Mouse (Mus musculus) hindbrain, embryonic 16.5 days (tissue): ENCODE measurements around the gene Gm49450. TPM values are rescaled to one million over a fixed set of nuclear protein-coding genes. Genes with fewer than 3 reads are reported as not detected.

Experiments
- ATAC-seq: fragments of 200-750 bp; cut with Nextera tagmentation; 2 replicates; pipeline ENCODE4 v1.8.0; 2017; ENCODE audit warnings: moderate TSS enrichment, moderate library complexity
- H3K27ac ChIP-seq: fragments of 300-500 bp; sonication (generic); 2 replicates; pipeline ENCODE4 v1.5.1; 2014; ENCODE audit warnings: low read depth, mild to moderate bottlenecking, control low read depth, low read length, moderate library complexity
- H3K27me3 ChIP-seq: fragments of 300-500 bp; sonication (generic); replicated peaks from 2 replicates; pipeline ENCODE4 v1.6.1; 2014; ENCODE audit warnings: low read length; ENCODE audit not compliant: control insufficient read depth, insufficient read depth
- H3K36me3 ChIP-seq: fragments of 300-500 bp; sonication (generic); 2 replicates; pipeline ENCODE4 v1.6.1; 2014; ENCODE audit warnings: mild to moderate bottlenecking, low read length, moderate library complexity, mixed read lengths; ENCODE audit not compliant: control insufficient read depth, insufficient read depth
- H3K4me1 ChIP-seq: fragments of 300-500 bp; sonication (generic); 2 replicates; pipeline ENCODE4 v1.6.1; 2014; ENCODE audit warnings: low read depth, low read length; ENCODE audit not compliant: control insufficient read depth, insufficient read depth
- H3K4me2 ChIP-seq: fragments of 300-500 bp; sonication (generic); 2 replicates; pipeline ENCODE4 v1.6.1; 2014; ENCODE audit warnings: mild to moderate bottlenecking, low read length, control low read depth, moderate library complexity
- H3K4me3 ChIP-seq: fragments of 300-500 bp; sonication (generic); 2 replicates; pipeline ENCODE4 v1.5.1; 2014; ENCODE audit warnings: mild to moderate bottlenecking, low read length, control low read depth, moderate library complexity
- H3K9ac ChIP-seq: fragments of 300-500 bp; sonication (generic); 2 replicates; pipeline ENCODE4 v1.6.1; 2014; ENCODE audit warnings: low read depth, mild to moderate bottlenecking, control low read depth, low read length, moderate library complexity
- H3K9me3 ChIP-seq: fragments of 300-500 bp; sonication (generic); 2 replicates; pipeline ENCODE4 v1.6.1; 2014; ENCODE audit warnings: mild to moderate bottlenecking, low read length, moderate library complexity; ENCODE audit not compliant: control insufficient read depth
- WGBS: fragments of 180-500 bp; shearing (Covaris S2); extraction: QIAGEN DNeasy Blood & Tissue Kit; methylation state at CpG from one replicate; pipeline ENCODE4 v1.1.7; 2014; 5-methylcytosine and 5-hydroxymethylcytosine counted together
- polyA plus RNA-seq: library from polyadenylated mRNA; unstranded; fragments of >200 nt; fragmentation: Nextera tagmentation; extraction: Ambion mirVana; gene quantifications from 2 replicates; pipeline ENCODE4 v1.2.1, GENCODE M21; 2015

Gm49450 gene
- polyA plus RNA-seq = not detected in 2 replicates

DNA sequence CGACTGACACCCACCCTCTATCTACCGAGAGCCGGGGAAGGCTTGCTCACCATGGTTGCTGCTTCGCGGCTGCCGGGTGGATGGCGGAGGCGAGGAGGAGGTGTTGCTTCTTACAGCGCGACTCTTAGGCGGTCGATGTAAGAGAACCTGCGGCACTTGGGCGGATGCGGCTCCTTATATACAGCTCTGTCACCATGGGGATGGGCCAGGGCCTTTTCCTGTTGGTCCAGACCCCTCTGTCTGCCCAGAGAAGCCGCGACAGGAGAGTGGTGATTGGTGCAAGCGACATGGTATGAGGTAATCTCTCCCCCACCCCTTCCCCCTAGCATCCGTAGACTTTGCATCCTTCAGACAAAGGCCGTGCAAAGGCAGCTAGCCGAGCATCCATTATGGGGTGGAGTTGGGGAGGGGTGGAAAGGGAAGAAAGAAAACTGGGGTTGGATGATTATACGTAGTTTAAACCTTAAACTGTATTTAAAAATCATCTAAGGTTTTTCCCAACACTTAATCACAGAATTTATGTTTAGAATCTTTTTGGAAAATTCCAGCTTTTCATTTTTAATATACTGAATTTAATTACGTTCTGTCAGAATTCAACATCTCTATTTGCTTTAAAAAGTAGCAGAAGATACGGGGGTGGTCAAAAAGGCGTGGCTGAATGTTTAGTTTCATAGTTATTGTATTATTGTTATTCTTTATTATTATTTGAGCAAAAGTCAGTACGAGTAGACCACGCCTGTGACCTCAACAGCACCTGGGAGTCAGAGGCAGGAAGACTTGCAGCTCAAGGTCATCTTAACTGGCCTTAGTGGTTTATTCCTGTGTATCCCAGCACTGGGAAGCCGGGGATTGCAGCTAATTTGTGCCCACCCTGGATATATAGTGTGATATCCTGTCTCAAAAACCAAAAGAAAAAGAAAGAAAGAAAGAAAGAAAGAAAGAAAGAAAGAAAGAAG, at the start of gene Gm49450, which contains the start of gene Tuba1a:
Gene Gm49450 (minus strand): TSS at position 151 of the 956 bp plus-strand sequence.
Gene Tuba1a (minus strand): TSS at position 303 of the 956 bp plus-strand sequence.
- peak within 1 kb of the TSS; percentile 99 for H3K9ac ChIP-seq
- 2% methylated on average over 28 of the region's 28 CpGs for WGBS

GRCm38 (mm10) chr15:99001451-99001931, 48.1 kb upstream of the Gm49450 start:
- Histone ChIP-seq H3K27ac (no peak overlapping the region), H3K4me3 (peak overlapping the region; percentile 20), H3K9me3 (no peaks in the 10 kb centered on the region), H3K9ac (peak overlapping the region; percentile 28; the same call in 1 of the 2 replicates), H3K4me2 (peak overlapping the region; percentile 51), H3K36me3 (no peaks in the 10 kb centered on the region), H3K4me1 (peaks cover 15% of the 10 kb centered on the region), H3K27me3 (no peaks in the 10 kb centered on the region)
- ATAC-seq = 0 out of 2 replicates have a peak, but pooled peaks have one; percentile 32
- WGBS = 14% methylated on average over 14 of the region's 17 CpGs

More for the DNA sequence above, at the start of gene Gm49450, which contains the start of gene Tuba1a:
- H3K36me3 ChIP-seq = no peaks in the 10 kb centered on the region
- H3K4me3 ChIP-seq = peak within 1 kb of the TSS; percentile 80
- H3K27ac ChIP-seq = peak within 1 kb of the TSS; percentile 99
- H3K4me1 ChIP-seq = peaks cover 6% of the 10 kb centered on the region
- no peaks in the 10 kb centered on the region for H3K9me3 ChIP-seq
- no peaks in the 10 kb centered on the region for H3K27me3 ChIP-seq
- ATAC-seq = peak; percentile 98
- peak within 1 kb of the TSS; percentile 82 for H3K4me2 ChIP-seq

DNA sequence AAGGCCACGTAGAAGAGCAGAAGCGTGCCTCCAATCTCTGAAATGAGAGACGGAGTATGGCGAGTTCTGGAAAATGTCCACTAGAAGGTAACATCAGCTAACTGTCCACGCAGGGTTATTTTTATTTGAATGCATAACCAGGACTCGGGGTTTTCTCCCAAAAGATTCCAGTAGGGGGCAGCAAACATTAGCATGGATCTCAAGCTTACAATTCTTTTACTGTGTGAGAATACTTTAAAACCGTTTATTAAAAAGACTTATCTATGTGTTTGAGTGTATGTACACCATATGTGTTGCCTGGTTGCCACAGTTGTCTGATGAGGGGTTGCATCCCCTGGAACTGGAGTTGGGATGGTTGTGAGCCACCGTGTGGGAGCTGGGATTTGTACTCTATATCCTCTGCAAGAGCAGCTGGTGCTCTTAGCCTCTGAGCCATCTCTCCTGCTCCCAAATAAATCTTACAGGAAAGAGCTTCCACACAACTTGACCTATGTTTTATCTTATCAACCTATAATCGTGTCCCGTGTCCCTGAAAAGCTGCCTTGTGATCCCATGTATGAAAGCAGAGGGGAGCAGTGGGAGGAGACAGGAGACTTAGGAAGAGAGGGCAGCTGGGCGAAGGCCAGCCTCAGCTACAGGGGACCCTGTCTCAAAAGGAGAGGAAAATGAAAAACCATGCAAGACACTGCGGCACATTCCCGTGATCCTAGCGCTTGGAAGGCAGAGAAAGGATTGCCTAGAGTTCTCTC, 47.4 kb upstream of the Gm49450 start:
- WGBS = 40% methylated on average over 14 of the region's 14 CpGs
- Histone ChIP-seq H3K4me2 (peak overlapping the region; percentile 51; the same call in 1 of the 2 replicates), H3K27ac (peak overlapping the region; percentile 24; the same call in 1 of the 2 replicates), H3K4me1 (peaks cover 15% of the 10 kb centered on the region), H3K9ac (no peak overlapping the region), H3K9me3 (no peaks in the 10 kb centered on the region), H3K27me3 (no peaks in the 10 kb centered on the region), H3K36me3 (no peaks in the 10 kb centered on the region), H3K4me3 (no peak overlapping the region)
- ATAC-seq = no peak

DNA sequence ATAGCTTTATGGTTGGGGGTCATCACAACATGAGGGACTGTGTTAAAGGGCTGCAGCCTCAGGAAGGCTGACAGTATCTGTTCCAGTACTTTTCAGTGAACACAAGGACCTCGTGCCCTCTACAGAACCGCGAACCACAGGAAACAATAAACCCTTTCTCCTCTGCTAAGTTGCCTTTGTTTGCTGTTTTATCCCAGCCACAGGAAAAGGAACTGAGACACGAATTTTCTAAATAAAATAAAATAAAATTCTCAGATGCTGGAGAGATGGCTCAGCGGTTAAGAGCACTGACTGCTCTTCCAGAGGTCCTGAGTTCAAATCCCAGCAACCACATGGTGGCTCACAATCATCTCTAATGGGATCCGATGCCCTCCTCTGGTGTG, 45.4 kb upstream of the Gm49450 start:
- Histone ChIP-seq H3K4me2 (no peak overlapping the region), H3K27ac (no peak overlapping the region)
- 36% methylated on average over 6 of the region's 6 CpGs for WGBS

GRCm38 (mm10) chr15:98997938-98998774, 44.8 kb upstream of the Gm49450 start:
- H3K27me3 ChIP-seq = no peaks in the 10 kb centered on the region
- no peak overlapping the region for H3K9ac ChIP-seq
- no peaks in the 10 kb centered on the region for H3K9me3 ChIP-seq
- H3K4me3 ChIP-seq = no peak overlapping the region
- no peaks in the 10 kb centered on the region for H3K36me3 ChIP-seq
- H3K4me1 ChIP-seq = peaks cover 17% of the 10 kb centered on the region
- H3K27ac ChIP-seq = no peak overlapping the region
- no peak for ATAC-seq
- WGBS = 34% methylated on average over 13 of the region's 13 CpGs
- no peak overlapping the region for H3K4me2 ChIP-seq

More for the DNA sequence above, 45.4 kb upstream of the Gm49450 start:
- H3K9me3 ChIP-seq = no peaks in the 10 kb centered on the region
- no peaks in the 10 kb centered on the region for H3K36me3 ChIP-seq
- H3K4me1 ChIP-seq = peaks cover 17% of the 10 kb centered on the region
- H3K9ac ChIP-seq = no peak overlapping the region
- H3K4me3 ChIP-seq = no peak overlapping the region
- ATAC-seq = no peak
- no peaks in the 10 kb centered on the region for H3K27me3 ChIP-seq

GRCm38 (mm10) chr15:98996840-98997239, 43.5 kb upstream of the Gm49450 start:
- ATAC-seq = no peak
- H3K36me3 ChIP-seq = no peaks in the 10 kb centered on the region
- H3K9me3 ChIP-seq = no peaks in the 10 kb centered on the region
- H3K27me3 ChIP-seq = no peaks in the 10 kb centered on the region
- H3K9ac ChIP-seq = no peak overlapping the region
- no peak overlapping the region for H3K4me3 ChIP-seq
- peaks cover 24% of the 10 kb centered on the region for H3K4me1 ChIP-seq
- WGBS = 69% methylated on average over 7 of the region's 7 CpGs
- no peak overlapping the region for H3K4me2 ChIP-seq
- no peak overlapping the region; the same call in 1 of the 2 replicates for H3K27ac ChIP-seq

- ATAC-seq = no peak
- 70% methylated on average over 9 of the region's 9 CpGs for WGBS
- H3K4me3 ChIP-seq = no peak overlapping the region
- H3K4me2 ChIP-seq = no peak overlapping the region
- H3K9ac ChIP-seq = no peak overlapping the region
- no peaks in the 10 kb centered on the region for H3K27me3 ChIP-seq
- H3K4me1 ChIP-seq = peaks cover 30% of the 10 kb centered on the region
- no peaks in the 10 kb centered on the region for H3K36me3 ChIP-seq
- H3K27ac ChIP-seq = no peak overlapping the region
- no peaks in the 10 kb centered on the region for H3K9me3 ChIP-seq
Observed at GRCm38 (mm10) chr15:98994957-98995520, 41.7 kb upstream of the Gm49450 start.

GRCm38 (mm10) chr15:98993865-98994264, 40.5 kb upstream of the Gm49450 start:
- no peak overlapping the region for H3K9ac ChIP-seq
- H3K4me3 ChIP-seq = peak overlapping the region; percentile 41
- H3K9me3 ChIP-seq = no peaks in the 10 kb centered on the region
- H3K36me3 ChIP-seq = no peaks in the 10 kb centered on the region
- peak overlapping the region; percentile 73 for H3K4me2 ChIP-seq
- no peak for ATAC-seq
- H3K27ac ChIP-seq = peak overlapping the region; percentile 98
- no peaks in the 10 kb centered on the region for H3K27me3 ChIP-seq
- WGBS = 2% methylated on average over 11 of the region's 11 CpGs
- peaks cover 41% of the 10 kb centered on the region for H3K4me1 ChIP-seq
